Mouse (Mus musculus) hindbrain, embryonic 11.5 days (tissue): Measurements from ENCODE around the gene Ddx4. TPM values are rescaled to one million over a fixed set of nuclear protein-coding genes. Genes with fewer than 3 reads are reported as not detected.
A peak's percentile ranks its signal among the peaks of the same experiment; 100 is the strongest.

Source experiments
- ATAC-seq: fragments of 200-750 bp; cut with Nextera tagmentation; 2 replicates; pipeline ENCODE4 v1.8.0; 2017; ENCODE audit warnings: mild to moderate bottlenecking, moderate TSS enrichment, moderate library complexity; ENCODE audit not compliant: low FRiP score
- DNase-seq: peaks from one replicate; pipeline ENCODE4 v3.0.0-alpha.2; 2015; ENCODE audit warnings: low spot score
- H3K27ac ChIP-seq: fragments of 300-500 bp; sonication (generic); 2 replicates; pipeline ENCODE4 v1.5.1; 2014; ENCODE audit warnings: mild to moderate bottlenecking, low read depth, low read length
- H3K27me3 ChIP-seq: fragments of 300-500 bp; sonication (generic); 2 replicates; pipeline ENCODE4 v1.6.1; 2014; ENCODE audit warnings: mild to moderate bottlenecking, low read length, moderate library complexity, mixed read lengths; ENCODE audit not compliant: control insufficient read depth, insufficient read depth
- H3K36me3 ChIP-seq: fragments of 300-500 bp; sonication (generic); 2 replicates; pipeline ENCODE4 v1.6.1; 2014; ENCODE audit warnings: mild to moderate bottlenecking, low read length, moderate library complexity, mixed read lengths; ENCODE audit not compliant: control insufficient read depth, insufficient read depth
- H3K4me1 ChIP-seq: fragments of 300-500 bp; sonication (generic); replicated peaks from 2 replicates; pipeline ENCODE4 v1.6.1; 2014; ENCODE audit warnings: low read length, mixed read lengths; ENCODE audit not compliant: control insufficient read depth, insufficient read depth
- H3K4me2 ChIP-seq: fragments of 300-500 bp; sonication (generic); replicated peaks from 2 replicates; pipeline ENCODE4 v1.6.1; 2014; ENCODE audit warnings: mild to moderate bottlenecking, low read depth, low read length
- H3K4me3 ChIP-seq: fragments of 300-500 bp; sonication (generic); 2 replicates; pipeline ENCODE4 v1.5.1; 2014; ENCODE audit warnings: low read depth, low read length
- H3K9ac ChIP-seq: fragments of 300-500 bp; sonication (generic); 2 replicates; pipeline ENCODE4 v1.6.1; 2014; ENCODE audit warnings: low read depth, low read length
- H3K9me3 ChIP-seq: fragments of 300-500 bp; sonication (generic); 2 replicates; pipeline ENCODE4 v1.6.1; 2016; ENCODE audit warnings: low read length; ENCODE audit not compliant: control insufficient read depth
- WGBS: fragments of 180-500 bp; shearing (Covaris S2); extraction: QIAGEN DNeasy Blood & Tissue Kit; methylation state at CpG from one replicate; pipeline ENCODE4 v1.1.7; 2014; 5-methylcytosine and 5-hydroxymethylcytosine counted together
- polyA plus RNA-seq: library from polyadenylated mRNA; unstranded; fragments of >200 nt; fragmentation: Nextera tagmentation; extraction: Ambion mirVana; gene quantifications from 2 replicates; pipeline ENCODE4 v1.2.1, GENCODE M21; 2014

The Ddx4 gene
- polyA plus RNA-seq, 1 experiment from 2014 or later = 0.83 TPM

DNA sequence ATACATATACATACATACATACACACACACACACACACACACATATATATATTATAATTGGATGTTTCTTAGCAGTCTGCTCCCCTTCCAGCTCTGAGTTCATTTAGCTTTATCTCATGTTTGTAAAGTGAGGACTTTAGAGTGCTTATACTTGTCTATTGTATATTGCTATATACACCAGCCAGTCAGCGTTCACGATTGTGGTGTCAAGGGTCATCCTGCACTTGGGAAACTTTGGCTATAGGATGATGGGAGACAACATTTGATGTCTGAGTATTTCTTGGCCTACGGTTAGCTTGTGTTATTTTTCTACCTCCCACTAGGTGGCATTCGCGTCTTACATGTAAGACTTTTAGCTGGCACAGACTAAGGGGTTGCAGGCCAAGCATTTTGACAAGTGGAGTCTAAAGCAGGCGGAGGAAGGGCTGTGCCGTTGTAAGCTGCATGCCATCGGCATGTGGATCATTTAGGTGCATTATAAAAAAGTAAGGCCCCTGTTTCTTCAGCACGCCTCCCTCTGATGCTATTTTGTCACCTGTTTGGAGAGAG is 21.7 kb upstream of the Ddx4 start:
- 23% methylated on average over 9 of the region's 9 CpGs for WGBS
- DNase-seq (peak; percentile 75), ATAC-seq (peak; percentile 57; the same call in 1 of the 2 replicates)
- no peak overlapping the region for H3K4me3 ChIP-seq
- no peaks in the 10 kb centered on the region for H3K4me1 ChIP-seq
- no peaks in the 10 kb centered on the region for H3K36me3 ChIP-seq
- H3K9ac ChIP-seq = no peak overlapping the region
- no peak overlapping the region for H3K4me2 ChIP-seq
- no peaks in the 10 kb centered on the region for H3K9me3 ChIP-seq
- H3K27ac ChIP-seq = no peak overlapping the region
- H3K27me3 ChIP-seq = no peaks in the 10 kb centered on the region

DNA sequence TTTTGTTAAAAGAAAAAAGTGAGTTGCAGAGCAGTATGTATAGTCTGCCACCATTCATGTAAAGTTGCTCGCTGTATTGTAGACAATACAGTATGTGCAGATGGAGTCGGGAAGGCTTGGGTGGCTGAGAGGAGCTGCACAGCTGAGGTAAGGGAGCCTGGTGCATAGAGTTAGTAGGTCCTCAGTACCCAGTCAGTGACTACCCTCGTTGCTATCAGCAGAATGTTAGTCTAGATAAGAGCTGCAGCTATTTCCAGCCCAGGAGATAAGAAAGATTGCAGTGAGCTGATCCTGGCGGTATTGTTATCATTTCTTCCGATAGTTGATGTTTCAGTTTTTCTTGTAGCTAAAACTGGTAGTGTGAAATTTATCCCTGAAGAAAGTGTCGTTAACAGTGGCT is 20.5 kb upstream of the Ddx4 start:
- no peak for DNase-seq
- H3K36me3 ChIP-seq = no peaks in the 10 kb centered on the region
- no peak overlapping the region for H3K27ac ChIP-seq
- H3K9ac ChIP-seq = no peak overlapping the region
- H3K4me1 ChIP-seq = no peaks in the 10 kb centered on the region
- no peak overlapping the region for H3K4me2 ChIP-seq
- no peak for ATAC-seq
- no peak overlapping the region for H3K4me3 ChIP-seq
- H3K27me3 ChIP-seq = no peaks in the 10 kb centered on the region
- WGBS = 84% methylated on average over 6 of the region's 6 CpGs
- H3K9me3 ChIP-seq = no peaks in the 10 kb centered on the region

DNA sequence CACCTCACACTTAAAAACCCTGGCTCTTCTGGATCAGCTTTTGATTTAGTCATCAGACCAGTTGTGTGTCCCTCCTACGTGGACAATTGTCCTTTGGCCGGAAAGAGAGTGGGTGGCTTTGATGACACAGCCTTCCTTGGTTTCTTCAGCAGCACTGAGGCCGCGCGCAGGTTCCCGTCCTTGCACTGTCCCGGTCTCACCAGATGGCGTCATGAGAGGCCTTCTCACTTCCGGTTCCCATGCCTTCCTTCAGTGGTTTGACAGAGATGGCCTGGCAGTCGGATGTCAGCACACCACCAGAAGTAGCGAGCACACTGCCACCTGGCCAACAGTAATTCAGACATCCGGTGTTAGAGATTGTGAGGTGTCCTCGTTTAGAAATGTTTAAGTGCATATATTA is 19.4 kb upstream of the Ddx4 start:
- Histone ChIP-seq H3K4me2 (no peak overlapping the region), H3K4me1 (no peaks in the 10 kb centered on the region), H3K36me3 (no peaks in the 10 kb centered on the region), H3K9ac (no peak overlapping the region), H3K9me3 (no peaks in the 10 kb centered on the region), H3K4me3 (no peak overlapping the region), H3K27ac (no peak overlapping the region), H3K27me3 (no peaks in the 10 kb centered on the region)
- ATAC-seq (no peak), DNase-seq (no peak)
- WGBS = 67% methylated on average over 13 of the region's 13 CpGs

DNA sequence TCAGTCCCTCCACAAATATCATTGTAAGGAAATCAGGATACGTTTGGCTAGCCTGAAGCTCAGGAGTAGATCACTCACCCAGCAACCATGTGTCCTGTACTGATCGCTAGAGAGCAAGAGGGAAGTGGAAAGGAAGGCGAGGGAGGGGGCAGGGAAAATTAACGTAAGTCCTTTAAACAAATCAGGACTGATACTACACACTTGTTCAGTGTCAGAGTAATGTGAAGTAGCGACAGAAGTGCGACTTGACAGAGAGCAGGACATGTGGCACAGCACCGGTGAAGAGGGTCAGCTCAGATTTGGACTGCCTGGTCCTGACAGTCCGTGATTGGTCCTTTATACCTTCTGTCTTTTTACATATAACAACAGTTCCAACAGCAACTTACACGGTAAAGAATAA is 14.9 kb upstream of the Ddx4 start:
- 86% methylated on average over 9 of the region's 9 CpGs for WGBS
- DNase-seq (no peak), ATAC-seq (no peak)
- Histone ChIP-seq H3K4me1 (no peaks in the 10 kb centered on the region), H3K9me3 (no peaks in the 10 kb centered on the region), H3K4me2 (no peak overlapping the region), H3K4me3 (no peak overlapping the region), H3K36me3 (no peaks in the 10 kb centered on the region), H3K27ac (no peak overlapping the region), H3K9ac (no peak overlapping the region), H3K27me3 (no peaks in the 10 kb centered on the region)

DNA sequence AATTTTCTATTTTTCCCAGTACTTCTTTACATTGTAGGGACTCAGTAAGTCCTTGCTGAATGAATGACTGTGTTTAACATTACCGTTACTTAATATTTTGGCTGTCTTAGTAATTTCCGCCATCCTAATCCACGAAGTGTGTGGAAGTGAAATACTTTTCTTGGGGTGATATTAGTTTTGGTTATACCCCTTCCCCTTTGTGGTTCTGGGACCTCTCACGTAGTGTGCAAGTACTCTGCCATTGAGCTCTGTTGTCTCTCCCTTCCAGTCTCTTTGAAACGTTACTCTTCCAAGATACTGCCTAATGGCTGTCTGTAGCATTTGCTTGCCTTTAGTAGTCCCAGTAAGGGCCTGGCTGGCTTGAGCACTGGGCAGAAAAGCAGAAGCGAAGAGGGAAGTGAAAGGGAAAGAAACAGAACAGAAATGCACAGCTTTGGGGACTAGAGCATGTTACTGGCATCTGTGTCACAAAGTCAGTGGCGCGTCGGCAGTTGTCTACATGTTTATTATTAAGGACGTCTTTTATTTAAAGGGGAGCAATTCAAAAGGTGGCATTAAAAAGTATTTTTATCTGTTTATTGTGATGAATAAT is 14.3 kb upstream of the Ddx4 start:
- DNase-seq = no peak
- Histone ChIP-seq H3K4me1 (no peaks in the 10 kb centered on the region), H3K4me3 (no peak overlapping the region), H3K9ac (no peak overlapping the region), H3K27me3 (no peaks in the 10 kb centered on the region), H3K4me2 (no peak overlapping the region), H3K9me3 (no peaks in the 10 kb centered on the region), H3K36me3 (no peaks in the 10 kb centered on the region), H3K27ac (no peak overlapping the region)
- no peak for ATAC-seq
- 90% methylated on average over 10 of the region's 10 CpGs for WGBS

DNA sequence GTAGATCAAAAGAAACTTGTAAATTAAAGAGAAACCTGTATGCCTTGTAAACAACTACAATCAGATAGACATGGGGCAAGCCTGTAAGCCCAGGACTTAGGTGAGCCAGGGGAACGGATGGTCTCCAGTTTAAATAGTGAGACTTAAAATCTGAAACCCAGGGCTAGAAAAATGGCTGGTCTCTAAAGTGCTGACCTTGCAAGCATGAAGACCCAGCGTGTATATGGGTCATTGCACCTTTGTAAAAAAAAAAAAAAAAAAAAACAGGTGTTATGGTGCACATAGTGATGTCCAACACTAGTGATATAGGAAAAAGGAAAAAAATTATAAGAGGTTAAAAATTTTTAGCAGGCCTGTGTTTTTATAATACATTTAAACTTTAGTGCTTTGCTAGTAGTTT is 9.4 kb upstream of the Ddx4 start:
- Histone ChIP-seq H3K4me1 (0 out of 2 replicates have a peak, but pooled peaks cover 2% of the 10 kb centered on the region), H3K4me2 (no peak overlapping the region), H3K9me3 (no peaks in the 10 kb centered on the region), H3K27ac (no peak overlapping the region), H3K9ac (no peak overlapping the region), H3K36me3 (no peaks in the 10 kb centered on the region), H3K27me3 (no peaks in the 10 kb centered on the region), H3K4me3 (no peak overlapping the region)
- ATAC-seq (no peak), DNase-seq (no peak)
- 77% methylated on average over 2 of the region's 2 CpGs for WGBS

DNA sequence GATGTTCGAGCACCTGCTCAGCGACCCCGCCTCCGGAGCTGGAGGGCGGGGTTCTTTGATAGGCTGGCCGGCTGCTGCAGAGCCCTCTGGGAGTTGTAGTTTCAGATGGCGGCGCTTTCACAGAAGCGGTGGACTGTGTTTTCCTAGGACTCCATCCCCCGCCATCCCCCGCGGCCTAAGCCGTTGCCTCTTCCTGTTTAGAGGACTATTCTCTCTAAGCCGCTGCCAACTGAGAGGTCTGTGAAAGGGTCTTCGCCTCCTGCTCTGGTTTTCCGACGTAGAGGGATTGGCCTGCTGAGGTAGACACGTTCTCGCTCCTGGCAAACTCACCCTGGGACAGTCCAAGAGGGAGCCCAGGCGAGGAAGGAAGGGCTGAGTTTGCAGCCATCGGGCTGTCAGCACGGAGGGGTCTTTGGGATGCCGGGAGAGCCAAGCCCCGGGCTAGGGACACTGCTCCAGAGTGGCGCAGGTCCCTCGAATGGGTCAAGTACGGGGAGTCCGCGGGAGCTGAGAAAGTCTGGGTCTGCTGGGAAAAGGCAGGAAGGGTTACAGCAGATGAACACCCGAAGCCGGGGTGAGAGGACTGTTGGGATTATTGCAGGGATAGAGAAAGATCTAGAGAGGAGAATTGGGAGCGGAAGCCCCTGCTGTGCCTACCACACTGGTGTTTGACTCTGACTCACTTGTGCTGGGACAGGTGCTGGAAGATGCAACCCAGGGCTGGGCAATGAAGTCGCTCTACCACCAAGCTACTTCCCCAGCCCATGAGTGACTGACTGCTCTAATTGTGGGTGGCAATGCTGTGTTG is 8.5 kb upstream of the Ddx4 start, which contains the start of gene Slc38a9:
TSS of gene Slc38a9 (plus strand) at position 178 of the 808 bp plus-strand sequence.
- peak within 1 kb of the TSS; percentile 51; the same call in 1 of the 2 replicates for H3K27ac ChIP-seq
- 0 out of 2 replicates have a peak, but pooled peaks cover 2% of the 10 kb centered on the region for H3K4me1 ChIP-seq
- H3K9ac ChIP-seq = peak within 1 kb of the TSS; percentile 80
- H3K27me3 ChIP-seq = no peaks in the 10 kb centered on the region
- WGBS = under 1% methylated on average over 33 of the region's 33 CpGs
- no peaks in the 10 kb centered on the region for H3K36me3 ChIP-seq
- H3K4me3 ChIP-seq = peak within 1 kb of the TSS; percentile 74
- no peaks in the 10 kb centered on the region for H3K9me3 ChIP-seq
- peak within 1 kb of the TSS; percentile 81 for H3K4me2 ChIP-seq
- ATAC-seq (peak; percentile 99), DNase-seq (peak; percentile 95)

DNA sequence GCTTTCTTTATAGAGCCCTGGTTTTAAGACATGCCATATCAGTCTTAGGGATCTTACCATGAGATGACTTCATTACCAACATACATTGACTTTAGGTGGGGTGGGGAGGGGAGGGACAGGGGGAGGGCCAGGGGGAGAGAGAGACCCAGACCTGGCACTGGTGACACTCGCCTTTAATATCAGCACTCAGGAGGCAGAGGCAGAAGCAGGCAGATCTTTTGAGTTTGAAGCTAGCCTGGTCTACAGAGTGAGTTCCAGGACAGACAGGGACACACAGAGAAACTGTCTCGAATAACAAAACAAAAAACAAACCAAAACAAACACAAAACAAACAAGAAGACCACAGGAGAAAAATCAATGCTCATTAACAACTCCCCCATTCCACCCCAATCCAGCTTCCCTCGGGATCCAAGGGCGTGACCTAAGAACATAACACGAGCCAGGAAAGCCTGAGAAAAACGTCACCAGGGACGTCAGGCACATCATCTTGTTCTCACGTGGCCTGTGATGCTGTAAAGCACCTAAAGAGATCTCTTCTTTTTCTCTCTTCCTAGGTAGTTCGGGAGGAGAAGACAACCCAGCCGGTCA is 7.8 kb upstream of the Ddx4 start:
- Histone ChIP-seq H3K27me3 (no peaks in the 10 kb centered on the region), H3K4me2 (peak overlapping the region; percentile 37), H3K9ac (no peak overlapping the region), H3K36me3 (no peaks in the 10 kb centered on the region), H3K9me3 (no peaks in the 10 kb centered on the region), H3K4me1 (0 out of 2 replicates have a peak, but pooled peaks cover 2% of the 10 kb centered on the region), H3K27ac (no peak overlapping the region), H3K4me3 (peak overlapping the region; percentile 74)
- DNase-seq (no peak), ATAC-seq (peak; percentile 80)
- WGBS = 3% methylated on average over 10 of the region's 10 CpGs
